Mouse (Mus musculus) liver, adult 2 months (tissue): Measurements from ENCODE around the gene Fam216a.

Experiments
- CTCF ChIP-seq: fragments of 200-500 bp; IDR thresholded peaks from 2 replicates; pipeline ENCODE4 v1.5.1; 2011; ENCODE audit warnings: low read depth, low read length, control low read depth
- POLR2A ChIP-seq: fragments of 200-500 bp; IDR thresholded peaks from 2 replicates; pipeline ENCODE4 v1.6.1; 2011; ENCODE audit warnings: low read length, control low read depth; ENCODE audit not compliant: insufficient read depth; ENCODE audit errors: extremely low read depth

DNA sequence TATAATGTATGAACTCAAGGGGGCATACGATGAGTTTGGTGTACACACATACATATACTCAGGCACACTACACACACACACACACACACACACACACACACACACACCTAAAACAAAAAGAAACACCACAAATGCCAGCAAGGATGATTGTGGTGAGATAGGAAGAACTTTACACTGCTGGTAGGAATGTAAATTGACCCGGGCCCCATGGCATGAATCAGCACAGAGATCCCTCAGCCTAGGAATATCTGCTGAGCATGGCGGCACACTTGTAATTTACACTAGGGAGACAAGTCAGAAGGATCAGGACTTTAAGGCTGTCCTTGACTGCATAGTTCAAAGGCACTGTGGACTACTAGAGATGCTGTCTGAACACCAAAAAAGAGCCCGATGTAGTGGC lies 41.9 kb downstream of the Fam216a start:
- no peak for TF ChIP-seq CTCF
- TF ChIP-seq POLR2A: no peak
